Mouse (Mus musculus) ovary, postnatal 10 days (tissue): ENCODE measurements around the gene Tgfb2.

Experiments
- DNase-seq: peaks from one replicate; pipeline ENCODE4 v3.0.0; 2022; ENCODE audit warnings: low spot score

The Tgfb2 gene

GRCm38 (mm10) chr1:186581666-186582065 lies 124.1 kb downstream of the Tgfb2 start:
- no peak for DNase-seq

- no peak for DNase-seq
Observed at GRCm38 (mm10) chr1:186581114-186581513, 124.7 kb downstream of the Tgfb2 start.

- no peak for DNase-seq
Observed at GRCm38 (mm10) chr1:186577302-186577701, 128.5 kb downstream of the Tgfb2 start.

- no peak for DNase-seq
Observed at GRCm38 (mm10) chr1:186575629-186576028, 130.2 kb downstream of the Tgfb2 start.

GRCm38 (mm10) chr1:186575074-186575473 lies 130.7 kb downstream of the Tgfb2 start:
- no peak for DNase-seq
